Mouse (Mus musculus): ENCODE measurements around the gene Cmah. TPM values are rescaled to one million over a fixed set of nuclear protein-coding genes. Genes with fewer than 3 reads are reported as not detected.
"Not testable (repeated sequence)": the region's sequence is repeated elsewhere in the genome, so short reads cannot be mapped to it uniquely, and the experiment has no call there.

Cmah gene
- total RNA-seq, 2 experiments from 2014 or later: 0.13 to 0.22 TPM

DNA sequence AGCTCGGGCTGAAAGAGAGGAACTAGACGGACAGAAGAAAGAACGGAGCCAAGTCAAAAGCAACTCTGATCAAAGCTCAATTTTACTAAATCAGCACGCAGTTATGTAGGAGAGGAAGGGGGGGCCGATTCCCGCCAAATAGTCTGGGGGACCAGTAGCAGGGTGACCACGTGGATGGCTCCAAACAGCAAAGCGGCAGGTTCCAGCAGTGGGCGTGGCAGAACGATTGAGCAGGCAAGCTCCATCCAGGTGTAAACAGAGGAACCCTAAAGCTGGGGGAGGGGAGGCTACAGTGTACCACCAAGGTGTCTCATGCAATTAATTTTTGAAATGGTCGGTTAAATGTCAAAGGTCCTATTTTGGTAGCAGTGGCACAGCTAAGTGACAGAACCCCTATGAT, 74.6 kb downstream of the Cmah start:
- intact Hi-C loops (cut with DNase I); DNase-seq (ENCODE audit: extremely low spot score in 1 of 2, low spot score in 2 of 2): not testable (repeated sequence)

DNA sequence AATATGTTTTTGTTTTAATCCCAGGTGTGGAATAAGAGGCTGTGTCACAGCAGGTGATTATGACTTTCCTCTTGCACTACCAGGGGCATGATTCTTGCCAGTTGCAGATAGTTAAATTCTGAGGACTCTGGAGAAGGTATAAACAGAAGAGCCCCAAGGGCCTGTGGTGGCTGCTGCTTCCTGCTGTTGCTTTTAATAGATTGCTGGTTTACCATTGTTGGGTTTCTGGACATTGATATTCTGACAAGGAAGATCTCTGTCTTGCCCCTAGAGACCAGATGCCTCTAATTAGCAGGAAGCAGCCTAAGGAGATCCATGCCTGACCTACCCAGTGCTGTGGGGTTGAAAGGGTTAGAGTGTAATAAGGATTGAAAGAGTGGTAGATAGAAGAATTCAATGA, 75.8 kb downstream of the Cmah start:
- intact Hi-C loops (cut with DNase I): no loop called here
- no peak for DNase-seq (ENCODE audit: extremely low spot score in 1 of 2, low spot score in 2 of 2)

DNA sequence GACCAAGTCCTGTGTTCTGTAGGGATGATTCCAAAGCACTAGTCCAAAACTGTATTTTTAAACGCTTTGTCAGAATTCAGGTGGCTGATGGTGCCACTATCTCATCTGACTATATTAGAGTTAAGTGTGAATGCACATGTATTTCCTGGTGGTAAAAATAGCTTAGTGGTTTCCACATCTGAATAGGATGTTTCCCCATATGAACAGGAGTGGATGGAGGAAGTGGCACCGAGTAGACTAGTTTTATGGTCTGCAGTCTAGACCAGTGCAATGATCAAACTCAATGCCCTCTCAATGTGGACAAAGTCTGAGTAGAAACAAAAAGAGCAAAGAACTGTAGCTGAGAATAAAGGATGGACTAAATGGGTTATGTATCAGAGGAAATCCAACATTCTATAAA, 79.6 kb downstream of the Cmah start:
- no peak for DNase-seq (ENCODE audit: extremely low spot score in 1 of 2, low spot score in 2 of 2)
- intact Hi-C loops (cut with DNase I): no loop called here

DNA sequence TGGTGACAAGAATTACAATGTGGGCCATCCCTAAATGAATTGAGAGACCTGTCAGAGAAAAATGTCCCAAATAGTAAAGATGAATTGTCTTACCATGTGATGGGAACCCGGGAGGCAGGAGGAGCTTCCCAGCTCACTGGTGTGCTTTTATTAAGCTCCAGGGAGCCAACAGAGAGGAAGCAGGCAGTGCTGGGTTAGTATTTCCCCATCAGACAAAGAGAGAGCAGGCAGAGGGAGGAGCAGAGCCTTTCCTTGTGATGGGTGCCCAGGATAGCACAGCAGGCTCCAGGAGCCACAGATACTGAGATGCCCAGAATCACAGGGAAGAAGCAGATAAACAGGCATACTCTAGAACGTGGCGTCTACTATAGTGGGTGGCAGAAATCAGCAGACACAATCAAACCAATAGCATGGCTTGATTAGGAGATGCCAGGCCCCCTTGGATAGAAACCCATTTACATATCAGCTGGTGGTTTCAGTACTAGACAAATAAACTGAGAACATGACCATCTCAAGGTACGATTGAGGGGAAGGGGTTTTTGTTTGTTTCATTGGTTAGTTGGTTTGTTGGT, 87.5 kb downstream of the Cmah start:
- no peak for DNase-seq (ENCODE audit: extremely low spot score in 1 of 2, low spot score in 2 of 2)
- intact Hi-C loops (cut with DNase I): no loop called here

DNA sequence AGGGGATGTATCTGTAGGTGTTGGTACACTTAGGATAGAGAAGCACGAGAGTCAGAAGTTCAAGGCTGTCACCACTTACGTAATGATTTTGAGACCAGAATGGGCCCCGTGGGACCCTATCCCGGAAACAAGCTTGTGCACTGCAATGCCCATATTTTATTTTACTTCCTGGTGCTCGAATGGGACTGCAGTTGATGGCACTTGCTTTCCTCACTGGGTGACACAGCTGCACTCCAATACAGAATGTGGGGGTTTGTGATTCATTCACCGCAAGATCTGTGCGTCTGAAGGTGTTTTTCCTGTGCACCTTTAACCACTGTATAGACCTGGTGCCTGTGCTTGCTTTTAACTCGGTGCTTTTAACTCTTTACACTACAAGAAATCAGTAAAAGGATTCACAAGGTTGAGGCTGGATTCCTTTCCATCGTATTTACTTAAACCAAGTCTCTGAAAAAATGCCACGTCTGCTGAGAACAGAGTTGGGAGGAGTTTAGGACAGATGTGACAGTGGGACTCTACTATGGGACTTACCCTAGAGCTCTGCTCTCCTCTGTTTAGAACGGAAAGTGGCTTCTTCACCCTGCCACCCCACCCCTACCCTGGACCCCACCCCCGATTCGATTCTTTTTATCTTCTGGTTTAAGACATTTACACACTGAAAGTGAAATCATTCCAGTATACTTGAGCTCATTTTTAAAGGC, 88.5 kb downstream of the Cmah start:
- no peak for DNase-seq (ENCODE audit: extremely low spot score in 1 of 2, low spot score in 2 of 2)
- intact Hi-C loops (cut with DNase I): no loop called here

DNA sequence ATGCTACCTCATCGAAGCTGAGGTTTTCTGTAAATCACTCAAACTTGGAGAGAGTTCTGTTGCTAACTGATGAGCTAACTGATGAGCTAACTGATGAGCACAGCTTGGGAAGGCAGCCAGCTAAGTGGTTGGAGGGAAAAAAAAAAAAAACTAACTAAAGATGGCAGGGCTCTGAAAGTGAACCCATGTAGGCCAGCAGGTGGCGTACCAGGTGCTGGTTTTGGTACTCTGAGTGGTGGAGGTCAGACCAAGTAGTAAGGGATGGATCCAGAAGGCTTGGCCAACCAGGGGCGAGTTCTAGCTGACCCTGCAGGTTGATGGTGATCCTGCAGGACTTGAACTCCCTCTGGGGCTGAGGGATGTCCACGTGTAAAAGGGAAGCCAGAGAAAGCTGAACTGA, 89.2 kb downstream of the Cmah start:
- intact Hi-C loops (cut with DNase I): no loop called here

DNA sequence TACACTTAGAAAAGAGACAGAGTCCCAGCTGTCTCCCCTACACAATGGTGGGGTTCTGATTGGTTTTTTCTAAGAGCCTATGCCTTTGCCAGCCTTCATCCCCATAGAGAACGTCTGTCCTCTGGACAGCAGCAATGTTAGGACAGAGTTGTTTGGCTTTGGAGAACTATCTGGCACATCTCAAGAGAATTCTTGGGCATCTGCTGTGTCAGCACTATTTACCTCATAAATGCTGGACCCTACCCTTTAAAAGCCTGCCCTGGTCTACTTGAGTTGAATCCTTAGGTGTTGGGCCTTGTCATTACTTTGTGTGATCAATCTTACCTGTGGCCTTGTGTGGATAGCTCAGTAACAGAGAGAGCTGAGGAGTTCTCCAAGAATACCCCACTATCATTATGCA, 90.8 kb downstream of the Cmah start:
- intact Hi-C loops (cut with DNase I): no loop called here
- DNase-seq (ENCODE audit: extremely low spot score in 1 of 2, low spot score in 2 of 2): no peak

More for the DNA sequence above, 89.2 kb downstream of the Cmah start:
- DNase-seq (ENCODE audit: extremely low spot score in 1 of 2, low spot score in 2 of 2): peak in 1 of 2 experiments; percentile 54

DNA sequence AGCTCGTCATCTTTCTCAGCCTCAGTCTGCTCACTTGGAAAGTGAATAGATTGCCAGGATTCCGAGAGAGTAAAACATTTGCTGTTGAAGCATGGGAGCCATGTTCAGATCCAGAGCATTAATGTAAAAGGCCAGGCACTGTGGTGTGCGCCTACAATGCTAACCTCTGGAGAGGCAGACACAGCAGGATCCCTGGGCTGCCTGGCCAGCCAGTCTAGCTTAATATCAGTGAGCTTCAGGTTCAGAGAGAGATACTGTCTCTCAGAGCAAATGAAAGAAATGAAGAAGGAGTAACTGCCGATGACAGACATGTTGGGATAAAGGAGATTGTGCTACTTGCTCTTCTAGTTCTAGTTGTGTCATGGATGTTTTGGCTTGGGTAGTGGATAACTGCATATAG, 91.6 kb downstream of the Cmah start:
- no peak for DNase-seq (ENCODE audit: extremely low spot score in 1 of 2, low spot score in 2 of 2)
- intact Hi-C loops (cut with DNase I): no loop called here

DNA sequence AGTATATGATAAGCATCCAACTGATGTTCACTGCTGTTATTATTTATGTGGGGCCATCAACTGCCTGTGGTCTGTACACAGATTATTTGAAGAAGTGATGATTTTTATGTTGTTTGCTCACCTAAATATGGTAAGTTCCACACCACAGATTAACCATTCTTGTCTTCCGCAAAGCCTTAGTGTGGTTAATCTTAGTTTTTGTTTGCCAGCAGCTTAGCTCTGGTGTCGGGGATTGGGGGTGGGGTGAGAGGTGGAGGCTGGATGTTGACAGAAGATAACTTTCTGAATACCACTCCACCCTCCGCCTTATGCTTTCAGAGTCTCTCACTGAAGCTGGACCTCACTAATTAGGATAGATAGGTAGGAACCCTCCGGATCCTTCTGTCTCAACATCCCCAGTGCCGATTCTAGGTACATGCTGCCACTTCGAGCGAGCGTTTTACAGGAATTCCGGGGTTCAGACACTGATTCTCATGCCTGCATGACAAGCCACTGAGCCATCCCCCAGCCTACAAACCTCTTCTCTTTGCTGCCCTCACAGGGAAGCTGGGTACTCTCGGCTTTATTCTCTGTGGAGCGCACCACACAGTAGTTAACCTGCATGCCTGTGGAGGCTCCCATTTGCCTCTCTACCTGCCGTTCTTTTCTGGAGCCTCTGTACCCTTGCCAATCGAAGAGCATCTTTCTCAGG, 92.5 kb downstream of the Cmah start:
- intact Hi-C loops (cut with DNase I): no loop called here
- DNase-seq (ENCODE audit: extremely low spot score in 1 of 2, low spot score in 2 of 2): no peak

DNA sequence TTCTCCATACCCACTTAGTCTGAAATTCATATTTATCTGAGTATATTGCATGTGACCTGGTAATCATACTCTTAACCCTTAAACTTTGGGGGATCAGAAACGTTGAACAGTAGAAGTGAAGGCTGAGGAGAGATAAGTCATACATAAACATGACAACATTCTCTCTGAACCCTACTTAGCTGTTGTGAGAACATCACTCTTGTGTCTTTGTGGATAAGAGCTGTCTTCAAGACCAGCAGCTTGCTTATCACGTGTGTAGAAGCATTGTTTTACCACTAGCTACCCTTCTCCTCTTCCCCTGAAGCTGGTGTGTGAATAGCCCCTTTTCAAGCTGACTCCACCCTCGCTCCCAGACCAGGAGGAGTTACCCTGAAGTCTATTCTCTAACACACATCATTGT, 94.8 kb downstream of the Cmah start:
- no peak for DNase-seq (ENCODE audit: extremely low spot score in 1 of 2, low spot score in 2 of 2)

DNA sequence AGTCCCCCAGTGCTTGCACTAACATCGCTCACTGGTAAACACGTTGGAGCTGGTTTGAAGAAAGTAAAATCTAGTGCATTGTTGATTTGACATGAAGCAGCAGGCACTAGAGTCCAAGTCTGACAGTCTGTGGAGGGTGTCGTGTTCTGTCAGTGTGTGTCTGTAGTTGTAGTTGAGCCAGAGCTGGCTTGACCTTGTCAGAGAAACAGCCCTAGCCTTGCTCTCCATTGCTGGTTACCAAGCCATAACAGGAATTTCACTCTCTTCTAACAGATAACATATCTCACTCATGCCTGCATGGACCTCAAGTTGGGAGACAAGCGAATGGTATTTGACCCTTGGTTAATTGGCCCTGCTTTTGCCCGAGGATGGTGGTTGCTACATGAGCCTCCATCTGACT, 103.0 kb downstream of the Cmah start:
- intact Hi-C loops (cut with DNase I): no loop called here
- DNase-seq (ENCODE audit: extremely low spot score in 1 of 2, low spot score in 2 of 2): no peak

More for the DNA sequence above, 94.8 kb downstream of the Cmah start:
- intact Hi-C loops (cut with DNase I): no loop called here

DNA sequence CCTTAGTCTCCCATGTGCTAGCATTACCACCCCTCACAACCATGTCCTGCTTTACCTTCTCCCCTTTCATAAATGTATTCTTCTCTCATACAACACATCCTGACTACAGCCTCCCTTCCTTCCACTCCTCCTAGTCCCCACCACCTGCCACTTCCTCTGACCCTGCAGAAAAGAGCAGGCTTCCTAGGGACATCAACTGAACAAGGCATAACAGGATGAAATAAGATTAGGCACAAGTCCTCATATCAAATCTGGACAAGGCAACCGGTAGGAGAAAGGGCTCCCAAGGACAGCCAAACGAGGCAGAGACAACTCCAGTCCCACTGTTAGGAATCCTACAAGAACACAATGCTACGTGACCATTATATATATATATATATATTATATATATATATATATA, 104.4 kb downstream of the Cmah start:
- intact Hi-C loops (cut with DNase I): no loop called here

DNA sequence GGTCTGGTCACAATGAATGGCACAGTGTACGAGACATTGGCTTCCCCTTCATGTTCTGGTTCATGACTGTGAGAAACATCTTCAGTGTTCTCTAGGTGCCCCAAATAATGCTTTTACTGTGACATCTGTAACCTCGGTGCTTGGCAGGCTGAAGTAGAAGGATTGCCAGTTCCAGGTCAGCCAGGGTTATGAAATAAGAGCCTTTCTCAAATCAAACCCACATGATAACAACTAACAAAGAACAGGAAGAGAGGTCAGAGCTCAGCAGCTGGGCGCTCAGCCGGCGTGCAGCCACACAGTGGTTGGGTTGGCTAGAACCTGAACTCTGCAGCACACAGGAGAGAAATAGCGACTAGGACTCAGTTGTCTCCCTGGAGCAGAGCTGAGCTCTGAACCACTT, 115.1 kb downstream of the Cmah start:
- DNase-seq (ENCODE audit: extremely low spot score in 1 of 2, low spot score in 2 of 2): no peak
- intact Hi-C loops (cut with DNase I): no loop called here

More for the DNA sequence above, 104.4 kb downstream of the Cmah start:
- DNase-seq (ENCODE audit: extremely low spot score in 1 of 2, low spot score in 2 of 2): no peak

DNA sequence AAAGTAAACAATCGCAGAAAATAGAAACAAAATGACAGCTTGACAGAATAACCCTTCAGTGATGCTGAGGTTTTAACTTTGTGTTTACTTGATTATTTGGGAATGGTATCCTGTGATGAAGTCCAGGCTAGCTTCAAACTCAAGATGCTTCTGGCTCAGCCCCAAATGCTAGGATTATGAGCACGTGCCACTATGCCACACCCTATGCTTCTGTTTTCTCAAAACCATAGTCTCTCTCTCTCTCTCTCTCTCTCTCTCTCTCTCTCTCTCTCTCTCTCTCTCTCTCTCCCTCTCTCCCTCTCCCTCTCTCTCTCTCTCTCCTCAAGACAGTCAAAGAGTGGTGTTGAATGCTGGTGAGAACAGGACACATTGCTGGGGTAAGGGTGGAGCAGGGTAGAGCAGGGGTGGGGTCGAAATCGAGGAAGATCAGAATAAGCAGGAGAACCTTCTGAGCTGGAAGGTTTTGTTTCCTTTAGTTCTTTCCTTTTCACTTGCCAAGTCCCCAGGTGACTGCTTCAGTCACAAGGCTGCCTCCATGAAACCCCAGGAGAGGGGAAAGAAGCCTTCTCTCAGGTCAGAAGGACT, 116.7 kb downstream of the Cmah start:
- intact Hi-C loops (cut with DNase I): no loop called here
- no peak for DNase-seq (ENCODE audit: extremely low spot score in 1 of 2, low spot score in 2 of 2)

DNA sequence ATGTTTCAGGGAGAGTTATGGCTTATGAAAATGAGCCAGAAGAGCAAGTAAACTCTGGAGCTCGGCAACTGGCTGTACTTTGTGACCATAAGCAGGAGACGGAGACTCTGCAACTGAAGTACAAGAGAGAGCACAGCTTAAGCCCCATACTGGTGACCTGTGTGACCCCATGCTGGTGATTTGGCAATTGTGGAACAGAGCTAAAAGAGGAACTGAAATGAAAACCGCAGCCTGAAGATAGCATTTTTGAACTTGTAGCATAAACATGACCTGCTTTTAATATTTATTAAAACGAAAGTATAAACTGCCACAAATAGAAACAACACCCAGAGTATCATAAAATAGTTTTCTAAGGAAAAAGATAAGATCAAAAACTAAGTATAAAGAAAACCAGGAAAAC, 117.5 kb downstream of the Cmah start:
- intact Hi-C loops (cut with DNase I): no loop called here
- DNase-seq (ENCODE audit: extremely low spot score in 1 of 2, low spot score in 2 of 2): no peak

DNA sequence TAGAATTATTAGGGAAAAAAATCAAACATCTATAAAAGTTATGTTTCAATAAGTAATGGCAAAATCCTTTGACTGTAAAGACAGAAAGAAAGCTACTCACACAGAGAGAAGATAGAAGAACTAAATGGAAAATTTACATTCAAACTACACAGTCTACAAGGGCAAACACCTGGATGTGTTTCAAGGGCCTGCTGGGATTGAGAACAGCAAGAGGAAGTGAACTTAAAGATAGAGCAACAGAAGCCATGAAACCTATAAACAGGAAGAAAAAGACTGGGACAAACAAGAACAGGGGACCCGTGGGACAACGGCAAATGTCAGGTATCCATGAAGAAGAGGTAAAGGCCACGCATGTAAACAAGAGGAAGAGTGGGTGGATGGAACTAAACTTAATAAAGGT, 118.0 kb downstream of the Cmah start:
- no peak for DNase-seq (ENCODE audit: extremely low spot score in 1 of 2, low spot score in 2 of 2)
- intact Hi-C loops (cut with DNase I): no loop called here

DNA sequence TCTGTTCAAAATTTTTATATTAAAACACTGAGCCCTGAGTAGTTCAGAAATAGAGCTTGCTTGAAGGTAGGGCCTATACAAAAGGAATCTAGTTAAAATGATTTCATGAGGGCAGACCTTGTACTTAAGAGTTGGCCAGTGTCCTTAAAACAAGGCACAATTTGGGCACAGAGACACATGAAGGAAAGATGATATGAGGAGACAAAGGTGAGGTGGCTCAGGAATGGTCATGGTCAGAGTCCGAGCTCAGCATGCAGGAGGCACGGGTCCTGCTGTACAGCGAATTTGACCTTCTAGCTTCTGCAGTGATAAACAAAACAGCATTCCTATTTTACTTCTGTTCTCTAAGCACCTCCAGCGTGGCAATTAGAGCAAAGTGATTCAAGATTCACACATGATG, 118.9 kb downstream of the Cmah start:
- intact Hi-C loops (cut with DNase I): no loop called here
- DNase-seq (ENCODE audit: extremely low spot score in 1 of 2, low spot score in 2 of 2): no peak

DNA sequence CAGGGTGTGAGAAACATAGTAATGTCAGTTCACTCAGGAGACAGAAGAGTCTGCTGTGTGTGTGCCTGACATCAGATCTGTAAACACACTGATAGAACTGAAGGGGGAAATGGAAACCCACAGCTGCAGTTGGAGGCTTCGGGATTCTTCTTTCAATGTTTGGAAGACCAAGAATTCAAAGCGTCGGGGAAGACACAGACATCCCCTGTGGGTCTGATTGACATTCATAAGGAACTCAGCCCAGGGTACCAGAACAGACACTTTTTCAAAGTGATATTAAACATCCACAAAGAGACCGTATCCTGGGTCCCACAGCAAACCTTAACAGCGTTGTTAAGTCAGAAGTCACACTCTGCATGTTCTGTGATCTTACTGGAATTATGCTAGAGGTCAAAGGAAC, 119.8 kb downstream of the Cmah start:
- intact Hi-C loops (cut with DNase I): no loop called here
- DNase-seq (ENCODE audit: extremely low spot score in 1 of 2, low spot score in 2 of 2): no peak

DNA sequence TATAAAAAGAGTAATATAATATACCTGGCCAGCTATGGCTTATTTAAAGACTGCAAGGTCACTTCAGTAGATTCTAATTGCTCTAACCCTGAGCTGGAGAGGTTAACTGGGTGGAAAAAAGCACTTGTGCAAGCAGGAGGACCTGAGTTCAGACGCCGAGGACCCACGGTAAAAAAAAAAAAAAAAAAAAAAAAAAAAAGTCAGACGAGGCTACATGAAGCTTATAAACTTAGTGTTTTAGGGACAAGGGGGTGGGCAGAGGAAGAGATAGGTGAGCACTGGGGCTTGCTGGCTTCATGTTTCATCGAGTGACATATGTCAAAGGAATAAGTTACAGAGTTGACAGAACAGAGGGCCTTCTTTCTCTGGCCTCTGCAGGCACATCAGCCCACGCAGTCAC, 121.4 kb downstream of the Cmah start:
- DNase-seq (ENCODE audit: extremely low spot score in 1 of 2, low spot score in 2 of 2): no peak
- intact Hi-C loops (cut with DNase I): no loop called here

DNA sequence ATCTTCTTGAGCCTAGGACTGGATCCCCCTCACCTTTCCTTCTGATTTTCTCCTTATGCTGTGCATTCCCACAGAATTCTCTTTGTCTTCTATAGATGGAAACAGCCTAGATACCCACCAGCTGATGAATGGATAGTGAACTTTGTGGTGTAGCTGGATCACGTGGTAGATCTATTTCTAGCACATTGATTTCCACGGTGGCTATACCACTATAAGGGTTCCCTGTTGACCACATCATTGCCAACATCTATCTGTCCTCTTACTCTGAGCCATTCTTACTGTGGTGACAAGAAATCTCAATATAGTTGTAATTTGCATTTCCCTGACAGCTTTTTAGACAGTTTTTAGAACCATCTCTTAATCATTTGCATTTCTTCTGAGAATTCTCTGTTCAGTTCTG, 124.3 kb downstream of the Cmah start:
- intact Hi-C loops (cut with DNase I): no loop called here
- DNase-seq (ENCODE audit: extremely low spot score in 1 of 2, low spot score in 2 of 2): no peak
